Mouse (Mus musculus): ENCODE data around the gene Lrrc36. TPM values are rescaled to one million over a fixed set of nuclear protein-coding genes. Genes with fewer than 3 reads are reported as not detected.

Gene Lrrc36
- polyA plus RNA-seq, 1 experiment: 3.0 TPM

- no peak for TF ChIP-seq CTCF (IDR thresholded peaks at IDR 0.05; ENCODE audit: control insufficient read depth, insufficient read depth, low read length)
- no peak for TF ChIP-seq POLR2A (IDR thresholded peaks at IDR 0.05; ENCODE audit: borderline replicate concordance, control insufficient read depth, low read depth, low read length)
- 87% methylated on average over 8 of the region's 8 CpGs for WGBS
- Histone ChIP-seq H3K27ac (ENCODE audit: control insufficient read depth, insufficient read depth, low read depth, low read length, poor library complexity) (no peak overlapping the region), H3K4me1 (ENCODE audit: control insufficient read depth, insufficient read depth, low read length) (no peaks in the 10 kb centered on the region), H3K4me3 (replicated peaks; ENCODE audit: control insufficient read depth, low read depth, low read length) (no peak overlapping the region)
Observed at GRCm38 (mm10) chr8:105482123-105482522, 68.8 kb downstream of the Lrrc36 start.

- TF ChIP-seq CTCF (IDR thresholded peaks at IDR 0.05; ENCODE audit: control insufficient read depth, insufficient read depth, low read length) (no peak), POLR2A (IDR thresholded peaks at IDR 0.05; ENCODE audit: borderline replicate concordance, control insufficient read depth, low read depth, low read length) (no peak)
- Histone ChIP-seq H3K4me3 (replicated peaks; ENCODE audit: control insufficient read depth, low read depth, low read length) (no peak overlapping the region), H3K27ac (ENCODE audit: control insufficient read depth, insufficient read depth, low read depth, low read length, poor library complexity) (no peak overlapping the region), H3K4me1 (ENCODE audit: control insufficient read depth, insufficient read depth, low read length) (no peaks in the 10 kb centered on the region)
- WGBS: 76% methylated on average over 14 of the region's 14 CpGs
Observed at GRCm38 (mm10) chr8:105483212-105484029, 70.0 kb downstream of the Lrrc36 start.

- Histone ChIP-seq H3K4me3 (replicated peaks; ENCODE audit: control insufficient read depth, low read depth, low read length) (no peak overlapping the region), H3K4me1 (ENCODE audit: control insufficient read depth, insufficient read depth, low read length) (no peaks in the 10 kb centered on the region), H3K27ac (ENCODE audit: control insufficient read depth, insufficient read depth, low read depth, low read length, poor library complexity) (no peak overlapping the region)
- TF ChIP-seq CTCF (IDR thresholded peaks at IDR 0.05; ENCODE audit: control insufficient read depth, insufficient read depth, low read length) (no peak), POLR2A (IDR thresholded peaks at IDR 0.05; ENCODE audit: borderline replicate concordance, control insufficient read depth, low read depth, low read length) (no peak)
- 90% methylated on average over 3 of the region's 3 CpGs for WGBS
Observed at GRCm38 (mm10) chr8:105484030-105484368, 70.6 kb downstream of the Lrrc36 start.

DNA sequence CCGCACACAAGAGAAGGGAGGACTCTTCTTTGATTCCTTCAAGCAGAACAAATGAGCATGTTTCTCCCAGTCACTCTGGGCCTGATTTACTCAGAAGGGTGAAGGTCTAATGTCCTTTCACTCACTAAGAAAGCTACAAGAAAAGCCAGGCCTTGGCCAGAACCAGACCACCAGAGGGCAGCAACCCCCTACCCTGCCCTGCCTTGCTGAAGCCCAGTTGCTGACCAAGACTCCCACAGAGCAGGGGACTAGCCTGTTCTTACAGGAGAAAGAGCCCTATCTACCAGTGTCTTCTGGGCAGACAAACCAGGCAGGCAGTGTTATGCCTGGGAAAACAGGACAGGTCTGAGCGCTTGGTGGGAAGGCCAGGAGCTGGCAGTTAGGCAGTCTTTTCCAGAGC, 71.0 kb downstream of the Lrrc36 start:
- H3K4me3 ChIP-seq (replicated peaks; ENCODE audit: control insufficient read depth, low read depth, low read length): no peak overlapping the region
- no peaks in the 10 kb centered on the region for H3K4me1 ChIP-seq (ENCODE audit: control insufficient read depth, insufficient read depth, low read length)
- WGBS: 84% methylated on average over 2 of the region's 2 CpGs
- H3K27ac ChIP-seq (ENCODE audit: control insufficient read depth, insufficient read depth, low read depth, low read length, poor library complexity): no peak overlapping the region
- TF ChIP-seq POLR2A (IDR thresholded peaks at IDR 0.05; ENCODE audit: borderline replicate concordance, control insufficient read depth, low read depth, low read length) (no peak), CTCF (IDR thresholded peaks at IDR 0.05; ENCODE audit: control insufficient read depth, insufficient read depth, low read length) (peak; percentile 59; the same call in 1 of the 2 replicates)

DNA sequence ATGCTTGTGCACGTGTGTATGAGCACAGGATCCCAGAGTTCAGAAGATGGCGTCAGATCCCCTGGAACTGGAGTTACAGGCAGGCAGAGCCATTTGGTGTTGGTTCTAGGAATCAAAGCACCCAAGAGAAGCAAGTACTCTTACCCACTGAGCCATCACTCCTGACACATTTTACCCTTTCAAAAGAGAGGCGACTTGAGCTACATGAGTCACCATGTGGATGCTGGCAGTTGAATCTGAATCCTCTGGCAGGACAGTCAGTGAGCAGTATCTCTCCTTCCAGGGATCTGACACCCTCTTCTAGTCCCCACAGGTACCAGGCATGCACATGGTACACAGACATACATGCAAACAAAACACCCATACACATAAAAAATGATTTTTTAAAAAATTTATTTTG, 74.7 kb downstream of the Lrrc36 start:
- Histone ChIP-seq H3K4me3 (replicated peaks; ENCODE audit: control insufficient read depth, low read depth, low read length) (no peak overlapping the region), H3K27ac (ENCODE audit: control insufficient read depth, insufficient read depth, low read depth, low read length, poor library complexity) (no peak overlapping the region), H3K4me1 (ENCODE audit: control insufficient read depth, insufficient read depth, low read length) (no peaks in the 10 kb centered on the region)
- TF ChIP-seq POLR2A (IDR thresholded peaks at IDR 0.05; ENCODE audit: borderline replicate concordance, control insufficient read depth, low read depth, low read length): no peak
- no peak for TF ChIP-seq CTCF (IDR thresholded peaks at IDR 0.05; ENCODE audit: control insufficient read depth, insufficient read depth, low read length)
- WGBS: 82% methylated on average over 3 of the region's 3 CpGs

- H3K4me3 ChIP-seq (replicated peaks; ENCODE audit: control insufficient read depth, low read depth, low read length): no peak overlapping the region
- TF ChIP-seq CTCF (IDR thresholded peaks at IDR 0.05; ENCODE audit: control insufficient read depth, insufficient read depth, low read length): no peak
- no peak for TF ChIP-seq POLR2A (IDR thresholded peaks at IDR 0.05; ENCODE audit: borderline replicate concordance, control insufficient read depth, low read depth, low read length)
- no peak overlapping the region for H3K27ac ChIP-seq (ENCODE audit: control insufficient read depth, insufficient read depth, low read depth, low read length, poor library complexity)
- 42% methylated on average over 1 of the region's 1 CpGs for WGBS
- H3K4me1 ChIP-seq (ENCODE audit: control insufficient read depth, insufficient read depth, low read length): no peaks in the 10 kb centered on the region
Observed at GRCm38 (mm10) chr8:105489281-105489680, 75.9 kb downstream of the Lrrc36 start.

DNA sequence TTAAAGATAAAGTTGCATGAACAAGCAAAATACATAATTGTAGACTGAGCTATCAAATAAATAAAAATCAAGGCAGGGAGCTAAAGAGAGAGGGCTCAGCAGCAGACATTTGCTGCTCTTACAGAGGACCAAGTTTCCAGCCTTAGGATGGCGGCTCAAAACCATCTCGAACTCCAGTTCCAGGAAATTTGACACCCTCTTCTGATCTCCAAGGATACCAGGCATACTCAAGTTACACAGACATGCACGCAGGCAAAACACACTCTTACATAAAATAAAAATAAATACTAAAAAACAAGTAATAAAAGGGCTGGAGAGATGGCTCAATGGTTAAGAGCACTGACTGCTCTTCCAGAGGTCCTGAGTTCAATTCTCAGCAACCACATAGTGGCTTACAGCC, 80.1 kb downstream of the Lrrc36 start:
- no peaks in the 10 kb centered on the region; the same call in 1 of the 2 replicates for H3K4me1 ChIP-seq (ENCODE audit: control insufficient read depth, insufficient read depth, low read length)
- no peak overlapping the region for H3K27ac ChIP-seq (ENCODE audit: control insufficient read depth, insufficient read depth, low read depth, low read length, poor library complexity)
- TF ChIP-seq POLR2A (IDR thresholded peaks at IDR 0.05; ENCODE audit: borderline replicate concordance, control insufficient read depth, low read depth, low read length) (no peak), CTCF (IDR thresholded peaks at IDR 0.05; ENCODE audit: control insufficient read depth, insufficient read depth, low read length) (no peak)
- no peak overlapping the region for H3K4me3 ChIP-seq (replicated peaks; ENCODE audit: control insufficient read depth, low read depth, low read length)
- WGBS: 81% methylated on average over 3 of the region's 3 CpGs

- 84% methylated on average over 3 of the region's 3 CpGs for WGBS
- no peak overlapping the region for H3K4me3 ChIP-seq (replicated peaks; ENCODE audit: control insufficient read depth, low read depth, low read length)
- TF ChIP-seq POLR2A (IDR thresholded peaks at IDR 0.05; ENCODE audit: borderline replicate concordance, control insufficient read depth, low read depth, low read length) (no peak), CTCF (IDR thresholded peaks at IDR 0.05; ENCODE audit: control insufficient read depth, insufficient read depth, low read length) (no peak)
- H3K27ac ChIP-seq (ENCODE audit: control insufficient read depth, insufficient read depth, low read depth, low read length, poor library complexity): no peak overlapping the region
- no peaks in the 10 kb centered on the region; the same call in 1 of the 2 replicates for H3K4me1 ChIP-seq (ENCODE audit: control insufficient read depth, insufficient read depth, low read length)
Observed at GRCm38 (mm10) chr8:105494566-105494965, 81.2 kb downstream of the Lrrc36 start.

All from bone marrow, adult 2 months (tissue).